Mouse (Mus musculus) left cerebral cortex, postnatal 25 days (tissue): ENCODE results near the gene Zfp110. TPM values are rescaled to one million over a fixed set of nuclear protein-coding genes. Genes with fewer than 3 reads are reported as not detected.
A peak's percentile ranks its signal among the peaks of the same experiment; 100 is the strongest.
"Not testable (repeated sequence)": the region's sequence is repeated elsewhere in the genome, so short reads cannot be mapped to it uniquely, and the experiment has no call there.

Experiments
- DNase-seq, 2 experiments: peaks; one replicate each; pipeline ENCODE4 v3.0.0; 2022; ENCODE audit warnings: low spot score in 2 of 2, mixed read lengths in 1 of 2
- intact Hi-C: fragments of 180-260 bp; cut with DNase I; formaldehyde crosslinking; loops from one replicate; pipeline ENCODE4 v1.15.1; 2025
- total RNA-seq, 2 experiments: library from RNA; stranded (reverse); gene quantifications; 2 replicates each; pipeline ENCODE4 v1.2.3; 2021

Zfp110 gene
- 10 to 100 TPM; 10.1 to 10.7 TPM for total RNA-seq

- peak; percentile 85 to 88 for DNase-seq
- intact Hi-C loops: loop anchor here (1.0 kb wide), 1 partner anchor 15 kb away; no protein-coding TSS in a partner anchor
Observed at GRCm38 (mm10) chr7:12834162-12835120, at the start of gene Zfp110. Gene Zfp110, plus strand, starts transcription at chr7:12834761.

- no peak for DNase-seq
- intact Hi-C loops: loop anchor here (10.0 kb wide), 1 partner anchor 303 kb away; no protein-coding TSS in a partner anchor
Observed at GRCm38 (mm10) chr7:12787333-12787732, 47.2 kb upstream of the Zfp110 start.

GRCm38 (mm10) chr7:12788025-12788424 lies 46.5 kb upstream of the Zfp110 start:
- intact Hi-C loops: loop anchor here (10.0 kb wide), 1 partner anchor 303 kb away; no protein-coding TSS in a partner anchor
- DNase-seq: no peak

- intact Hi-C loops, DNase-seq: not testable (repeated sequence)
Observed at GRCm38 (mm10) chr7:12792624-12793023, 41.9 kb upstream of the Zfp110 start.

GRCm38 (mm10) chr7:12797971-12798370 lies 36.6 kb upstream of the Zfp110 start:
- no peak for DNase-seq
- intact Hi-C loops: no loop called here

GRCm38 (mm10) chr7:12799554-12799953 lies 35.0 kb upstream of the Zfp110 start:
- DNase-seq: no peak
- intact Hi-C loops: no loop called here

GRCm38 (mm10) chr7:12802866-12803726 lies 31.5 kb upstream of the Zfp110 start, which contains the start of gene Zscan18:
Gene Zscan18, minus strand, starts transcription at chr7:12803635.
- peak; percentile 88 to 94 for DNase-seq
- intact Hi-C loops: no loop called here

GRCm38 (mm10) chr7:12803727-12804071 lies 30.9 kb upstream of the Zfp110 start:
- intact Hi-C loops: no loop called here

GRCm38 (mm10) chr7:12815566-12815965 lies 19.0 kb upstream of the Zfp110 start:
- no peak for DNase-seq
- intact Hi-C loops: loop anchor here (5.0 to 10.0 kb wide), 3 partner anchors 67 to 338 kb away; partner anchors contain the start of genes Mzf1, Zfp128 and Zfp606

More at GRCm38 (mm10) chr7:12803727-12804071, 30.9 kb upstream of the Zfp110 start:
- no peak for DNase-seq

- peak; percentile 95 to 96 for DNase-seq
- intact Hi-C loops: loop anchor here (1.0 to 10.0 kb wide), 4 partner anchors 16 to 341 kb away; partner anchors contain the start of genes Mzf1, Zfp110, Zfp128 and Zfp606
Observed at GRCm38 (mm10) chr7:12818521-12819295, 15.9 kb upstream of the Zfp110 start, which contains the start of gene Zfp329. Gene Zfp329, minus strand, starts transcription at chr7:12818858.

- intact Hi-C loops: no loop called here
- DNase-seq: no peak
Observed at GRCm38 (mm10) chr7:12835193-12835671, 671 bp downstream of the Zfp110 start.

- DNase-seq: no peak
- intact Hi-C loops: no loop called here
Observed at GRCm38 (mm10) chr7:12835779-12836178, 1.2 kb downstream of the Zfp110 start.

- no peak for DNase-seq
- intact Hi-C loops: no loop called here
Observed at GRCm38 (mm10) chr7:12874301-12874700, 39.7 kb downstream of the Zfp110 start.

- DNase-seq: no peak
- intact Hi-C loops: loop anchor here (5.0 kb wide), 1 partner anchor 63 kb away; the partner anchor contains the start of gene Zfp329
Observed at GRCm38 (mm10) chr7:12880036-12880435, 45.5 kb downstream of the Zfp110 start.

- not testable (repeated sequence) for DNase-seq
- intact Hi-C loops: loop anchor here (5.0 kb wide), 1 partner anchor 63 kb away; the partner anchor contains the start of gene Zfp329
Observed at GRCm38 (mm10) chr7:12880497-12880896, 45.9 kb downstream of the Zfp110 start.

GRCm38 (mm10) chr7:12880911-12881660 lies 46.5 kb downstream of the Zfp110 start, which contains the start of gene Zfp128:
Gene Zfp128, plus strand, starts transcription at chr7:12881177.
- intact Hi-C loops: loop anchor here (1.0 to 5.0 kb wide), 2 partner anchors 16 to 64 kb away; partner anchors contain the start of genes Zfp329 and Zscan22
- DNase-seq: peak; percentile 96 to 98

GRCm38 (mm10) chr7:12886563-12887266 lies 52.2 kb downstream of the Zfp110 start:
- peak in 1 of 2 experiments; percentile 53 for DNase-seq
- intact Hi-C loops: no loop called here
